Mouse (Mus musculus) brown adipose tissue, adult 24 weeks (tissue): ENCODE results near the gene Obp2a. TPM values are rescaled to one million over a fixed set of nuclear protein-coding genes. Genes with fewer than 3 reads are reported as not detected.
"Not testable (repeated sequence)": the region's sequence is repeated elsewhere in the genome, so short reads cannot be mapped to it uniquely, and the experiment has no call there.

ENCODE experiments used
- H3K27ac ChIP-seq: fragments of 200-500 bp; replicated peaks from 2 replicates; pipeline ENCODE4 v1.5.1; 2012; ENCODE audit warnings: low read depth, mild to moderate bottlenecking, low read length
- H3K4me1 ChIP-seq: fragments of 200-500 bp; 2 replicates; pipeline ENCODE4 v1.6.1; 2012; ENCODE audit warnings: low read length, mixed read lengths; ENCODE audit not compliant: control insufficient read depth, insufficient read depth, insufficient read length
- H3K4me3 ChIP-seq: fragments of 200-500 bp; 2 replicates; pipeline ENCODE4 v1.5.1; 2012; ENCODE audit warnings: low read depth, mild to moderate bottlenecking, low read length, moderate library complexity; ENCODE audit not compliant: insufficient read depth
- polyA plus RNA-seq: library from polyadenylated mRNA; stranded (reverse); fragments of >200 nt; gene quantifications from 2 replicates; pipeline ENCODE4 v1.2.4, GENCODE M21; 2012; ENCODE audit not compliant: missing spikeins, insufficient read depth, insufficient read length

Gene Obp2a
- polyA plus RNA-seq, 1 experiment = not detected

GRCm38 (mm10) chr2:25696951-25697350 is 2.9 kb upstream of the Obp2a start:
- Histone ChIP-seq H3K4me3 (no peak overlapping the region), H3K27ac (no peak overlapping the region), H3K4me1 (no peaks in the 10 kb centered on the region)

- Histone ChIP-seq H3K27ac (no peak overlapping the region), H3K4me1 (no peaks in the 10 kb centered on the region), H3K4me3 (no peak overlapping the region)
Measured at GRCm38 (mm10) chr2:25698696-25699095, 1.1 kb upstream of the Obp2a start.

- no peak overlapping the region for H3K27ac ChIP-seq
Measured at GRCm38 (mm10) chr2:25701001-25701400, 1.2 kb downstream of the Obp2a start.

GRCm38 (mm10) chr2:25703706-25704105 is 3.9 kb downstream of the Obp2a start:
- H3K4me1 ChIP-seq = no peaks in the 10 kb centered on the region

More at GRCm38 (mm10) chr2:25701001-25701400, 1.2 kb downstream of the Obp2a start:
- Histone ChIP-seq H3K4me3 (no peak overlapping the region), H3K4me1 (no peaks in the 10 kb centered on the region)

GRCm38 (mm10) chr2:25706643-25707481 is 7.0 kb downstream of the Obp2a start, which contains the start of gene Bmyc:
Gene Bmyc, plus strand, starts transcription at chr2:25706739.
- Histone ChIP-seq H3K4me3 (peak within 1 kb of the TSS; percentile 77), H3K27ac (no peak within 1 kb of the TSS), H3K4me1 (no peaks in the 10 kb centered on the region)

More at GRCm38 (mm10) chr2:25703706-25704105, 3.9 kb downstream of the Obp2a start:
- no peak overlapping the region for H3K4me3 ChIP-seq
- H3K27ac ChIP-seq = no peak overlapping the region

- H3K27ac ChIP-seq = no peak overlapping the region
- 0 out of 2 replicates have a peak overlapping the region, but pooled peaks have one; percentile 39 for H3K4me3 ChIP-seq
- H3K4me1 ChIP-seq = no peaks in the 10 kb centered on the region
Measured at GRCm38 (mm10) chr2:25708121-25708520, 8.3 kb downstream of the Obp2a start.

GRCm38 (mm10) chr2:25709056-25709455 is 9.2 kb downstream of the Obp2a start:
- H3K4me1 ChIP-seq, H3K27ac ChIP-seq, H3K4me3 ChIP-seq: not testable (repeated sequence)

GRCm38 (mm10) chr2:25709791-25710190 is 9.9 kb downstream of the Obp2a start:
- H3K4me3 ChIP-seq, H3K27ac ChIP-seq, H3K4me1 ChIP-seq: not testable (repeated sequence)

GRCm38 (mm10) chr2:25711641-25712040 is 11.8 kb downstream of the Obp2a start:
- not testable (repeated sequence) for H3K4me1 ChIP-seq, H3K4me3 ChIP-seq, H3K27ac ChIP-seq

- Histone ChIP-seq H3K4me3 (no peak overlapping the region), H3K4me1 (no peaks in the 10 kb centered on the region)
Measured at GRCm38 (mm10) chr2:25717222-25717621, 17.4 kb downstream of the Obp2a start.

GRCm38 (mm10) chr2:25733199-25733930 is 33.5 kb downstream of the Obp2a start:
- no peak overlapping the region for H3K27ac ChIP-seq

More at GRCm38 (mm10) chr2:25717222-25717621, 17.4 kb downstream of the Obp2a start:
- H3K27ac ChIP-seq = no peak overlapping the region

GRCm38 (mm10) chr2:25736709-25737108 is 36.9 kb downstream of the Obp2a start, which contains the start of gene Obp2b:
Gene Obp2b, plus strand, starts transcription at chr2:25737009.
- H3K4me3 ChIP-seq, H3K27ac ChIP-seq, H3K4me1 ChIP-seq: not testable (repeated sequence)

More at GRCm38 (mm10) chr2:25733199-25733930, 33.5 kb downstream of the Obp2a start:
- no peak overlapping the region for H3K4me3 ChIP-seq
- no peaks in the 10 kb centered on the region for H3K4me1 ChIP-seq

- no peak overlapping the region for H3K27ac ChIP-seq
- no peak overlapping the region for H3K4me3 ChIP-seq
- no peaks in the 10 kb centered on the region for H3K4me1 ChIP-seq
Measured at GRCm38 (mm10) chr2:25741671-25742070, 41.8 kb downstream of the Obp2a start.
